Mouse (Mus musculus) CH12.LX (cell line): Measurements from ENCODE around the gene Fam20a. TPM values are rescaled to one million over a fixed set of nuclear protein-coding genes. Genes with fewer than 3 reads are reported as not detected.

ENCODE experiments used
- DNase-seq: peaks from one replicate; pipeline ENCODE4 v3.0.0-alpha.2; 2013; ENCODE audit errors: extremely low read depth
- H3K27ac ChIP-seq: 2 replicates; pipeline ENCODE4 v1.5.1; 2012; ENCODE audit warnings: low read depth, mild to moderate bottlenecking, control low read depth, moderate library complexity; ENCODE audit not compliant: insufficient read depth
- H3K27me3 ChIP-seq: replicated peaks from 2 replicates; pipeline ENCODE3; 2012; ENCODE audit warnings: inconsistent platforms
- H3K36me3 ChIP-seq, 2 experiments: replicated peaks in 1 of 2; 2 replicates each; pipeline versions ENCODE3 to v1.6.1; 2012; ENCODE audit warnings: inconsistent platforms in 1 of 2, low read length in 1 of 2, mild to moderate bottlenecking in 1 of 2, mixed read lengths in 1 of 2, moderate library complexity in 1 of 2; ENCODE audit not compliant: control insufficient read depth in 1 of 2, insufficient read depth in 1 of 2
- H3K4me1 ChIP-seq, 2 experiments: 2 replicates each; pipeline ENCODE4 v1.6.1; 2012; ENCODE audit warnings: inconsistent platforms in 1 of 2, moderate library complexity in 1 of 2; ENCODE audit not compliant: insufficient read depth in 2 of 2, control insufficient read depth in 1 of 2
- H3K4me2 ChIP-seq: 2 replicates; pipeline ENCODE4 v1.6.1; 2012; ENCODE audit warnings: low read depth, mild to moderate bottlenecking, control low read depth; ENCODE audit not compliant: poor library complexity, insufficient read depth, severe bottlenecking
- H3K4me3 ChIP-seq, 3 experiments: fragments of 150-350 bp in 1 of 3; sonication (generic) in 1 of 3; replicated peaks in 1 of 3; 2 replicates each; pipeline versions ENCODE3 to v1.5.1; 2011 to 2012; ENCODE audit warnings: low read depth in 2 of 3, low read length in 2 of 3, mild to moderate bottlenecking in 2 of 3, moderate library complexity in 2 of 3, control low read depth in 1 of 3, improper control_type of control experiment in 1 of 3, inconsistent platforms in 1 of 3, mixed read lengths in 1 of 3; ENCODE audit not compliant: poor library complexity in 1 of 3
- H3K79me2 ChIP-seq: replicated peaks from 2 replicates; pipeline ENCODE4 v1.6.1; 2012; ENCODE audit warnings: mild to moderate bottlenecking, moderate library complexity; ENCODE audit not compliant: control insufficient read depth, poor library complexity, insufficient read depth, severe bottlenecking; ENCODE audit errors: extremely low read depth
- H3K9ac ChIP-seq: 2 replicates; pipeline ENCODE4 v1.6.1; 2012; ENCODE audit warnings: low read depth, mild to moderate bottlenecking, control low read depth, moderate library complexity; ENCODE audit not compliant: insufficient read depth
- H3K9me3 ChIP-seq: replicated peaks from 2 replicates; pipeline ENCODE3; 2012; ENCODE audit warnings: low read length, inconsistent platforms, mixed read lengths
- E2F4 ChIP-seq: IDR thresholded peaks from 2 replicates; pipeline ENCODE4 v1.6.1; 2011; ENCODE audit warnings: low read depth, low read length, improper control_type of control experiment; ENCODE audit not compliant: insufficient replicate concordance
- ELF1 ChIP-seq: IDR thresholded peaks from 2 replicates; pipeline ENCODE4 v1.6.1; 2014; ENCODE audit warnings: low read depth, mild to moderate bottlenecking, inconsistent platforms, low read length, improper control_type of control experiment
- GABPA ChIP-seq: IDR thresholded peaks from 2 replicates; pipeline ENCODE4 v1.6.1; 2012; ENCODE audit warnings: low read depth, low read length, improper control_type of control experiment, inconsistent platforms; ENCODE audit not compliant: insufficient replicate concordance
- IRF4 ChIP-seq: IDR thresholded peaks from 2 replicates; pipeline ENCODE4 v1.6.1; 2014; ENCODE audit warnings: low read depth, mild to moderate bottlenecking, inconsistent platforms, low read length, improper control_type of control experiment
- JUN ChIP-seq: IDR thresholded peaks from 2 replicates; pipeline ENCODE4 v1.6.1; 2011; ENCODE audit warnings: low read depth, mild to moderate bottlenecking, low read length, improper control_type of control experiment, moderate library complexity; ENCODE audit not compliant: insufficient read depth
- JUND ChIP-seq: conservative IDR thresholded peaks from 2 replicates; pipeline ENCODE4 v1.6.1; 2011; ENCODE audit warnings: low read depth, low read length, improper control_type of control experiment
- MAFK ChIP-seq: IDR thresholded peaks from 2 replicates; pipeline ENCODE4 v1.6.1; 2011; ENCODE audit warnings: low read length, improper control_type of control experiment; ENCODE audit not compliant: insufficient replicate concordance
- MAZ ChIP-seq: IDR thresholded peaks from 2 replicates; pipeline ENCODE4 v1.6.1; 2012; ENCODE audit warnings: low read depth, mild to moderate bottlenecking, inconsistent platforms, low read length, improper control_type of control experiment, moderate library complexity
- MEF2A ChIP-seq: IDR thresholded peaks from 2 replicates; pipeline ENCODE4 v1.6.1; 2014; ENCODE audit warnings: low read depth, mild to moderate bottlenecking, inconsistent platforms, low read length, improper control_type of control experiment, borderline replicate concordance
- MXI1 ChIP-seq: IDR thresholded peaks from 2 replicates; pipeline ENCODE4 v1.6.1; 2011; ENCODE audit warnings: mild to moderate bottlenecking, low read depth, low read length, improper control_type of control experiment
- PAX5 ChIP-seq: IDR thresholded peaks from 2 replicates; pipeline ENCODE4 v1.6.1; 2012; ENCODE audit warnings: low read length, inconsistent platforms, mixed read lengths
- POLR2A ChIP-seq: IDR thresholded peaks from 2 replicates; pipeline ENCODE4 v1.6.1; 2011; ENCODE audit warnings: low read depth, mild to moderate bottlenecking, improper control_type of control experiment, low read length
- POLR2AphosphoS2 ChIP-seq: IDR thresholded peaks from 2 replicates; pipeline ENCODE4 v1.6.1; 2011; ENCODE audit warnings: low read depth, low read length, improper control_type of control experiment
- RCOR1 ChIP-seq: conservative IDR thresholded peaks from 2 replicates; pipeline ENCODE4 v1.6.1; 2012; ENCODE audit warnings: low read depth, mild to moderate bottlenecking, inconsistent platforms, low read length, improper control_type of control experiment
- SIN3A ChIP-seq: IDR thresholded peaks from 2 replicates; pipeline ENCODE4 v1.6.1; 2012; ENCODE audit warnings: low read length, improper control_type of control experiment, inconsistent platforms
- SMC3 ChIP-seq: IDR thresholded peaks from 2 replicates; pipeline ENCODE4 v1.6.1; 2011; ENCODE audit warnings: low read depth, low read length, improper control_type of control experiment
- TBP ChIP-seq: conservative IDR thresholded peaks from 2 replicates; pipeline ENCODE4 v1.6.1; 2011; ENCODE audit warnings: low read depth, low read length, improper control_type of control experiment
- TCF12 ChIP-seq: IDR thresholded peaks from 2 replicates; pipeline ENCODE4 v1.6.1; 2014; ENCODE audit warnings: low read depth, mild to moderate bottlenecking, inconsistent platforms, low read length, improper control_type of control experiment
- UBTF ChIP-seq: IDR thresholded peaks from 2 replicates; pipeline ENCODE4 v1.6.1; 2012; ENCODE audit warnings: low read depth, mild to moderate bottlenecking, inconsistent platforms, low read length, improper control_type of control experiment, moderate library complexity
- USF1 ChIP-seq: IDR thresholded peaks from 2 replicates; pipeline ENCODE4 v1.6.1; 2014; ENCODE audit warnings: low read depth, mild to moderate bottlenecking, inconsistent platforms, low read length, improper control_type of control experiment
- USF2 ChIP-seq: conservative IDR thresholded peaks from 2 replicates; pipeline ENCODE4 v1.6.1; 2011; ENCODE audit warnings: low read depth, low read length, improper control_type of control experiment
- ZKSCAN1 ChIP-seq: IDR thresholded peaks from 2 replicates; pipeline ENCODE4 v1.6.1; 2012; ENCODE audit warnings: low read depth, inconsistent platforms, low read length, improper control_type of control experiment, borderline replicate concordance
- ZMIZ1 ChIP-seq: IDR thresholded peaks from 2 replicates; pipeline ENCODE4 v1.6.1; 2012; ENCODE audit warnings: low read depth, mild to moderate bottlenecking, inconsistent platforms, low read length, improper control_type of control experiment
- ZNF384 ChIP-seq: IDR thresholded peaks from 2 replicates; pipeline ENCODE4 v1.6.1; 2012; ENCODE audit warnings: low read depth, low read length, improper control_type of control experiment, inconsistent platforms
- dilution Hi-C: fragments of 300-500 bp; cut with MboI; formaldehyde crosslinking; loops from 2 replicates; pipeline ENCODE4 v1.14.3; 2020; ENCODE audit warnings: low sequenced_read_pairs; ENCODE audit not compliant: extremely low pct_unique_long_range_greater_than_20kb, extremely low pct_ligation_motif_present
- in situ Hi-C: fragments of 300-500 bp; cut with MboI; formaldehyde crosslinking; loops from 3 replicates; pipeline ENCODE4 v1.14.3; 2019; ENCODE audit warnings: low sequenced_read_pairs, low pct_ligation_motif_present, low pct_unique_long_range_greater_than_20kb, mixed read lengths
- polyA plus RNA-seq: library from polyadenylated mRNA; unstranded; fragments of >175 nt; gene quantifications from 2 replicates; pipeline ENCODE4 v1.2.1, GENCODE M21; 2012; ENCODE audit warnings: low read depth; ENCODE audit not compliant: insufficient read length
- total RNA-seq, 2 experiments: library from RNA; depleted of rRNA; stranded (reverse); fragments of 300-350 nt in 1 of 2; fragments of >200 nt in 1 of 2; gene quantifications; 2 replicates each; pipeline ENCODE4 v1.2.3; 2012 to 2014

Fam20a gene
- total and polyA plus RNA-seq, 3 experiments: 0.08 TPM; not detected in 2

DNA sequence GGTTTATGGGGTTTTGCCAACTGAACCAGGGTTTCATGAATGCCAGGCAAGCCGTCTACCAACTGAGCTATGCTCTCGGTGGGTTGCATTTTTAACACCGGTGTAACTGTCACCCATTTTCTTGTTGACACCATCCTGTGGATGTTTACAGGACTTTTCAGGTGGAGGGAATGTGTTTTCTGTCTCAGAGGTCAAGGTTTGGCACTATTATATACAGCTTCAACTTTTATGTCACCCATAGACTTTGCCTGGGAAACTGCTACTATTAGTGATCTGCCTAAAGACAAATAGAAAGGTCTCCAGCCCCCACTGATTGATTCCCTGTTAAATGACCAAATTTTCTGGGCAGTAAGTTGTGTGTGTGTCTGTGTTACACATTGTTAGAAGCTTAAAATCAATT, 2.7 kb downstream of the Fam20a start:
- dilution Hi-C loops: no loop called here
- Histone ChIP-seq H3K27me3 (no peaks in the 10 kb centered on the region), H3K9me3 (no peaks in the 10 kb centered on the region), H3K4me2 (no peak overlapping the region), H3K4me1 (no peaks in the 10 kb centered on the region), H3K4me3 (no peak overlapping the region), H3K79me2 (no peaks in the 10 kb centered on the region), H3K9ac (no peak overlapping the region), H3K27ac (no peak overlapping the region), H3K36me3 (no peaks in the 10 kb centered on the region)
- in situ Hi-C loops: no loop called here
- DNase-seq: no peak
- no peak for TF ChIP-seq USF2
- TF ChIP-seq TBP: no peak
- no peak for TF ChIP-seq USF1
- no peak for TF ChIP-seq PAX5
- no peak for TF ChIP-seq ZNF384
- no peak for TF ChIP-seq JUND
- no peak for TF ChIP-seq SMC3
- TF ChIP-seq TCF12: no peak
- TF ChIP-seq ZKSCAN1: no peak

DNA sequence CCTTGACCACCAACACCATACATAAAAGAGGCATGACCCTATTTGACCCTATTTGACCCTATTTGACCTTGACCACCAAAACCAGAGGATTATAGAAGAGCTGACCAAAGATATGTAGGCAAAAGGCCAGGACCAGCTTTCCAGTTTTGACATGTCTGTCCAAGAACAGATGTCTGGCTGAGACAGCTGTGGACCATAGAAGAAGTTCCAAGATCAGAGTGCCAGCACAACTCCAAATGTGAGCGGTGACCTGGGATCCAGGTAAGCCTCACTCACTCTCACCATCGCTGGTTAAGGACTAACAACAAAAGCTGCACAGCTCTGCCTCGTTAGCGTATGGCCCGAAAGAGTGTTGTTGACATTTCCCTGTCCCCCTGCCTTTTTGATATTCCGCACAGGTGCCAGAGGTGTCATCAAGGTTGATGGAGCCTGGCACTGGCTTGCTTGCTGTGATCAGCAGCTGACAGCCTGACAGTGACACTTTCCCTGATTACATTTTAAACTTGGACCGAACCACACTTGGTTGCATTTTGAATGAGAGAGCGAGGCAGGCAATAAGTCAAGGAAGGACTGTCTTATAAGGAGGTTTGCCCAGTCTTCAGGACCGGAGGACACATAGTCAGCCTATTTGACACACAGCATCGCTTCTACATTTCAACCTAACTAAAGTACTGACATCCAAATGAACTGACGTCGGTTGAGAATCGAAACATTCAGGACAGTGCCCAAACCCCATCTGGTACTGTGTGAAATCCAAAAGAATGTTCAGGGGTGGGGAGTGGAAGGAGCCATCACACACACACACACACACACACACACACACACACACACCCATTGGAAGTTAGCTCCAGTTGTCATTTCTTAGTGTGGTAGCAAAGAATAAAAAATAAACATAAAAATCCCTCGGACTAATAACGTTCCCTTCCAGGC, 3.8 kb downstream of the Fam20a start:
- Histone ChIP-seq H3K4me2 (no peak overlapping the region), H3K79me2 (no peaks in the 10 kb centered on the region), H3K27me3 (no peaks in the 10 kb centered on the region), H3K9me3 (no peaks in the 10 kb centered on the region), H3K27ac (no peak overlapping the region), H3K4me3 (no peak overlapping the region), H3K36me3 (no peaks in the 10 kb centered on the region), H3K4me1 (no peaks in the 10 kb centered on the region), H3K9ac (no peak overlapping the region)
- no peak for DNase-seq
- in situ Hi-C loops: no loop called here
- dilution Hi-C loops: no loop called here
- TF ChIP-seq POLR2A: no peak
- TF ChIP-seq MAZ: no peak
- no peak for TF ChIP-seq IRF4
- TF ChIP-seq ELF1: no peak
- TF ChIP-seq USF2: no peak
- TF ChIP-seq SMC3: no peak
- TF ChIP-seq SIN3A: no peak
- TF ChIP-seq JUN: no peak
- no peak for TF ChIP-seq MXI1
- TF ChIP-seq E2F4: no peak
- no peak for TF ChIP-seq UBTF
- TF ChIP-seq RCOR1: no peak
- TF ChIP-seq TCF12: no peak
- TF ChIP-seq ZMIZ1: no peak
- TF ChIP-seq MAFK: no peak
- TF ChIP-seq MEF2A: no peak
- TF ChIP-seq POLR2AphosphoS2: no peak
- TF ChIP-seq GABPA: no peak
